Mouse (Mus musculus): ENCODE data around the gene Zc3h15. TPM values are rescaled to one million over a fixed set of nuclear protein-coding genes. Genes with fewer than 3 reads are reported as not detected.

Gene Zc3h15
- polyA plus RNA-seq, 1 experiment from 2014 or later: 171 TPM

- Histone ChIP-seq H3K27ac (replicated peaks; ENCODE audit: low read depth, low read length) (no peak overlapping the region), H3K9me3 (ENCODE audit: control insufficient read depth, low read length) (no peaks in the 10 kb centered on the region), H3K4me3 (replicated peaks; ENCODE audit: low read depth, low read length) (no peak overlapping the region), H3K4me1 (ENCODE audit: control insufficient read depth, insufficient read depth, low read length) (no peaks in the 10 kb centered on the region), H3K36me3 (ENCODE audit: control insufficient read depth, insufficient read depth, low read length) (no peaks in the 10 kb centered on the region), H3K9ac (replicated peaks; ENCODE audit: low read length) (no peak overlapping the region), H3K27me3 (ENCODE audit: control insufficient read depth, insufficient read depth, low read length) (no peaks in the 10 kb centered on the region), H3K4me2 (ENCODE audit: low read length) (no peak overlapping the region)
- DNase-seq (no peak), ATAC-seq (ENCODE audit: low FRiP score, low TSS enrichment) (no peak)
- WGBS: 92% methylated on average over 5 of the region's 5 CpGs
Observed at GRCm38 (mm10) chr2:83713946-83714345, 69.7 kb downstream of the Zc3h15 start.

Other genes starting within 250 kb of the Zc3h15 start
- 21.8 and 27.5 TPM in 2 replicates for gene Itgav, start 80.0 kb downstream of the Zc3h15 start, polyA plus RNA-seq (2014; fragmentation: Nextera tagmentation; extraction: Ambion mirVana)
- 73.5 and 91.0 TPM in 2 replicates for gene Fam171b, start 168.2 kb downstream of the Zc3h15 start, polyA plus RNA-seq (2014; fragmentation: Nextera tagmentation; extraction: Ambion mirVana)

Data from midbrain, embryonic 14.5 days (tissue).